Comparison of ENCODE assay signal across 27 mouse cellular contexts in the genomic region with DNA sequence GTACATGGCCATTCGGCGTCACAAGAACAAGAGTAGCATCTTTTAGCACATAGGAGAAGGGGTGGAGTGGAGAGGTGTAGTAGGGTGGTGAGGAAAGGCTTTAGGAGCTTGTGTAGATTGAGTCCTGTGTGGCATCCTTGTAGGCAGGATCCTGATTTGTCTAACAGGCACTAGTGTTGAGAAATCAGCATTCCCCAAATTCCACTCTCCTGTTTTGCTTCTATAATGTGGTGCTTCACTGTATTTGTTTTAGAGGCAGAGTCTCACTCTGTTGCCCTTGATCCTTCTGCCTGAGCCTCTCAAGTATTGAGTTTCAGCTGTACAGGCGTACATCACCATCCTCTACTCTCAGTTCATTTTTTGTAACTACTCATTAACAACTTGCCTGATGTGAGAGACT.
"Had no signal": no experiment of that assay in that cellular context is flagged by ENCODE, and none has a peak within 500 bp of the region (broad histone marks: within the 10 kb centered on the region; RNA-seq: fewer than 3 reads in every experiment).

No protein-coding gene starts in this region.

- H3K4me3 ChIP-seq: embryonic facial prominence, embryonic 10.5 days; embryonic facial prominence, embryonic 12.5 days; embryonic facial prominence, embryonic 13.5 days; embryonic facial prominence, embryonic 15.5 days; erythroblast, embryonic 14.5 days; forebrain, embryonic 10.5 days; forebrain, embryonic 12.5 days; forebrain, embryonic 13.5 days; forebrain, embryonic 15.5 days; heart, adult 2 months; heart, embryonic 10.5 days had no signal

- H3K27me3 ChIP-seq: embryonic facial prominence, embryonic 12.5 days; embryonic facial prominence, embryonic 13.5 days; embryonic facial prominence, embryonic 15.5 days; forebrain, embryonic 12.5 days; forebrain, embryonic 13.5 days; forebrain, embryonic 15.5 days had no signal

- ATAC-seq: forebrain, embryonic 13.5 days; forebrain, embryonic 14.5 days; forebrain, embryonic 15.5 days; forebrain, embryonic 16.5 days; forebrain, postnatal 0 days had no signal

- H3K27ac ChIP-seq: embryonic facial prominence, embryonic 10.5 days; embryonic facial prominence, embryonic 12.5 days; embryonic facial prominence, embryonic 13.5 days; embryonic facial prominence, embryonic 15.5 days; forebrain, embryonic 10.5 days; forebrain, embryonic 12.5 days; forebrain, embryonic 13.5 days; forebrain, embryonic 15.5 days; heart, adult 2 months; heart, embryonic 10.5 days had no signal

- DNase-seq: cerebellum, adult 9-10 months; cerebellum, adult 9-11 months; cerebellum, postnatal 10 days; cerebellum, postnatal 14 days; cerebellum, postnatal 25 days; cerebellum, postnatal 36 days; embryo, embryonic 11 days; forebrain, postnatal 0 days; gastrocnemius, postnatal 10 days; gastrocnemius, postnatal 14 days; gastrocnemius, postnatal 25 days; gastrocnemius, postnatal 36 days; heart, adult 11 months; heart, adult 18-20 months; heart, adult 2 months had no signal
